Mouse (Mus musculus) induced T-regulatory cell, adult 2 months (primary cell): ENCODE results near the gene Zfyve21.

ENCODE experiments used
- DNase-seq: peaks from one replicate; pipeline ENCODE4 v3.0.0-alpha.2; 2012; ENCODE audit warnings: low read depth

The Zfyve21 gene

DNA sequence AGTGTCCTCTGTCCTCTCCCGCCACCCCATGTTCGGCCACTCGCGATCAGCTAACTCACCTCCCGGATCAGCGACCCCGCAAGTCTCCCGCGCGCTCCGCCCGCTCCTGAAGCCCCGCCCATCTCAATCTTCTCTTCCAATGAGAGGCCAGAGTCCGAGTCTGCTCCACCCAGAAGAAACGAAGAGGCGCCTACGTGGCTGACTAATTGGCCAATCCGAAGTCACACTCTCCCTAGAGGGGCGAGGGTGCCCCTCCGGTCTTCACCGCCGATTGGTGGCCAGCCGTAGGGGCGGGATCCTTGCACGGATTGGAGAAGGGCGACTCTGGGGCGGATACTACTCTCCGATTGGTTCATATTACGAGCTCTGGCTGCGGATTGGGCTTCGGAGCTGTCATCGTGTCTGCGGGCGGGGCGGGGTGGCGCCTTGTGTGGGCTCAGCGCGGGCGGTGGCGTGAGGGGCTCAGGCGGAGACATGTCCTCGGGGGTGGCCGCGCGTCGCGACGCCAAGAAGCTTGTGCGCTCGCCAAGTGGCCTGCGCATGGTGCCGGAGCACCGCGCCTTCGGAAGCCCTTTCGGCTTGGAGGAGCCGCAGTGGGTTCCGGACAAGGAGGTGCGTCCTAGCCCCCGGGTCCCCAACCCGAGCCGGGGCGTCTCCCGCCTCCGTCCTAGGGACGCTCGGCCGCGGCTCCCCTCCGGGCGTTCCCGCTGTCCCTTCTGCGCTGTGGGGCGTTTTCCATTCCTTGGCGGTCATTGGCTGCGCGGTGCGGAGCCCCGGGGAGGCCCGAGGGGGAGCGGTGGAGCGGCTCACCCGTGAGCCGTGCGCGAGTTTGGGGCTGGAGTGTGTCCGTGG lies at the start of gene Zfyve21, which contains the start of gene Xrcc3:
Gene Zfyve21 (plus strand): TSS at position 405 of the 852 bp plus-strand sequence.
Gene Xrcc3 (minus strand): TSS at position 108 of the 852 bp plus-strand sequence.
- DNase-seq: peak; percentile 99

GRCm38 (mm10) chr12:111766313-111767236 lies 47.4 kb upstream of the Zfyve21 start:
- no peak for DNase-seq

DNA sequence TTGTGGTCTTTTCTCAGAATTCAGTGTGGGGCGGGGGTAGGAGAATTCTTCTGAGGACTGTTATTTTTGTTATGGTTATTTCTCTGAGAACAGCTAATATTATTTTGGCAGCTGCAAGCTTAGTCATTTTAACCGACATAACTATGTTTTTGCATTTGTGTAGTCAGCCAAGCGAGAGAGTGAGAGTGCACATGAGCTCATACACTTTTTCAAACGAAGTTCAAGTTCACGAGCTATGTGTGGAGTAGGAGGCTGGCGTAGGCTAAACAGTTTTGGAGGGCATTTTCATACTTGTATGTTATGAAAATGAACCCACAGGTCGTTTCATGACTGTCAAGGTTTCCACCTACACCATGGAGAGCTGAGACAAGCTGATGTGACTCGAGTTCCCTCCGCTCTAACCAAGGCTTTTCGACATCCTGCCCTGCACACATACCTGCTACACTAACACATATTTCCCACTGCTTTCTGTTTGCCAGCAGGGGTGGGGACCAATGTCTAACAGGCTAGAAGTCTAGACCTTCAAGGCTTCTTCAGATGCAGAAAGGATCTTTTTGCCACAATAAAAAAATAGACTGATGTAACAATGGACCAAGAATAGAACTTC lies 45.5 kb upstream of the Zfyve21 start:
- peak; percentile 29 for DNase-seq

DNA sequence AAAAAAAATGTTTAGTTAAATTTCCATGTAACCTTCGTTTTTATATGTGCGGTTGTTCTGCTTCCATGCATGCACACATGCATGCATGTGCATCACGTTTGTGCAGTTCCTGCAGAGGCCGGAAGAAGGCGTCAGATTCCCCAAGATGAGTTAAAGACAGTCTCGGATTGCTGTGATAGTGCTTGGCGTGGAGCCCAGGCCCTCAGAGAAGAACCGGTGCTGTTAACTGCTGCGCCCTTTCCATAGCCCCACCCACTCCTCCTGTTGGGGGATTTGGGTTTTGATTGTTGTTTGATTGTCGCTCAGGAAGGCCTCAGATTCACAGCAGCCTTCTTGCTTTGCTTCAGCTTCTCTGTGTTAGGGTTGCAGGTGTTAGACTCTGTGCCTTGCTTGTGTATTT lies 44.7 kb upstream of the Zfyve21 start:
- peak; percentile 34 for DNase-seq

DNA sequence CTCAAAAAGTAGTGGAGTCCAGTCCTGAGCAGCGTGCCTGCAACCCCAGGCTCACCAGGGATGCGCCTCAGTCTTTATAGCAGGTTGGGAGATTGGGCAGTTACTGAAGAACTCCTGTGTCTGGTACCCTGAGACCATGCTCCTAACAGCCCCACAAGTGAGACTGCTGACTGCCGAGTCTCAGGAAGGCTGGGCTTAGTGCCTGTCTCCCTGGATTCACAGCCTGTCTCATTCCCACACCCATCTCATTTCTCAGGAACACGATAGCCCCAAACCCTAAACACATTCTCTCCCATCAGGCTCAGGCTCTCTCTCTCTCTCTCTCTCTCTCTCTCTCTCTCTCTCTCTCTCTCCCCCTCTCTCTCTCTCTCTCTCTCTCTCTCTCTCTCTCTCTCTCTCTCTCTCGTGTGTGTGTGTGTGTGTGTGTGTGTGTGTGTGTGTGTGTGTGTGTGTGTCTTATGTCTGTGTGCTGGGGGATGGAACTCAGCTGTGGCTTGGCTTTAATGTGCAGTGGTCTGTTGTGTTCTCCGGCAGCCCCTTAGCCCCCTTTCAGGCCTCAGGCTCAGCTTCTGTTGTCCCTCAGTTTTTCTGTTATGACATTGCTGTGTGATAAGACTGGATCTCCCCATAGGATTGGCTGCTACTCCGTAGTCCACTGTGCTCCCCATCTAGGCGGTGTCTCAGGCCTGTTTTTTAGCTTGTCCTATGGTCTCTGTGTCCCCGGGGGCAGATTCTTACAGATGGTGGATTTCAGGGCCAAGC lies 44.0 kb upstream of the Zfyve21 start:
- no peak for DNase-seq

DNA sequence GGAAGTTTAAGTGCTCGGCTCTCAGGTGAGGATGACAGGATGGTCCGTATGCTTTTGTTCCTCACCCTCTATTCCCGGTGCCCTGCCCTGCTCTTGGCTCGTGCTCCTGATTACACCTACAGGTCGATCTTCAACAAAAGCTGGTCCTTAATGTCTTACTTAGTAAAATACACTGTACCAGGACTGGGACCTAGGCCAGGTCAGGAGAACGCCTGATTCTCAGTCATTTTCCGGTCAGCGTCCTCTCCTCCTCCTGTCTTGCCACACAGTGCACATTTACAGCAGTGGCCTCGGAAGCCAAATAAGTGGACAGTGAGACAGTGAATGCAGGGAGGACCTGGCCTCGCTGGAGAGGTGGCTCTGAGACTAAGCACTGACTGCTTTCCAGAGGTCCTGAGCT lies 43.3 kb upstream of the Zfyve21 start:
- no peak for DNase-seq

DNA sequence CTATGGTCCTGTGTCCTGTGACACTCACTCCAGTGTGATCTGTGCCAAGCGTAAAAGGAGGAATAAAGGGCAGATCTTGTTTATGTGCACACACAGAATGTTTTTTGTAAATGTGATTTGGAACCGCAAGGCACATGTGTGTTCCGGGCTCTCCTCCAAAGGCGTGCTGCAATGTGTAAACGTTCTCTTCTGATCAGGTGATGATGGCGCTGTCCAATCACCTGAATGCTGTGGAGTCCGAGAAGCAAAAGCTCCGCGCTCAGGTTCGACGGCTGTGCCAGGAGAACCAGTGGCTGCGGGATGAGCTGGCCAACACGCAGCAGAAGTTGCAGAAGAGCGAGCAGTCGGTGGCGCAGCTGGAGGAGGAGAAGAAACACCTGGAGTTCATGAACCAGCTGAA lies 39.8 kb upstream of the Zfyve21 start:
- DNase-seq: no peak

- no peak for DNase-seq
These were observed 39.1 kb upstream of the Zfyve21 start for GRCm38 (mm10) chr12:111774845-111775244.

- DNase-seq: no peak
These were observed 36.1 kb upstream of the Zfyve21 start for GRCm38 (mm10) chr12:111777919-111778318.

DNA sequence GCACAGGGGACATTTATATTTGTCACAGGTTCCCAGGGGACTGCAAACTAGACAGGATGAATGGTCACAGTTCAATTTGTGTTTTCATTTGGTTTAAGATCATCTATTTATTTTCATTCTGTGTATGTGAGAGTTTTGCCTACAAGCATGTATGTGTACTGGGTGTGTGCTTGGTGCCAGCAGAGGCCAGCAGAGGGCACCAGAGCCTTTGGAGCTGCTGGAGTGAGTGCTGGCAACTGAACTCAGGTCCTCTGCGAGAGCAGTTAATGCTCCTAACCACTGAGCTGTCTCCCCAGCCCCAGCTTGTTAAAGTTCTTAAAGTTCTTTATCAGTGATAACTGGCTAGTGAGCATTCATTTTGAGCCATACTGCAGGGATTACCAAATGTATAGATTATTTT lies 34.4 kb upstream of the Zfyve21 start:
- DNase-seq: no peak

DNA sequence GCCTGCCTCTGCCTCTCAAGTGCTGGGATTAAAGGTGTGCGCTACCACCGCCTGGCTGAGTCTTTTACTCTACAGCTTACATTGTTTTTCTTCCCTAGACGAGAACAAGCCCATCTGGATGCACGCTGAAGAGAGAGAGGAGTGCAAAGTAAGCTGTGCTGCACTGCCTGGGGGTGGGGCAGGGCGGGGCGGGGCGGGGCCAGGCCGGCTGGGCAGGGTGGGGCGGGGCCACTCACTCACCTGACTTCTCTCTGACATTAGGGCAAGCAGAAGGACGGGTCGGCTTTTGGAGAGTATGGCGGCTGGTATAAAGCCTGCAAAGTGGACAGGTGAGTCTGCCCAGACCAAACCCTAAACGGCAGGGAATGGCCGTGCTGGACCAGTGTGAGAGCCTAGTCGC lies 28.8 kb upstream of the Zfyve21 start:
- no peak for DNase-seq

DNA sequence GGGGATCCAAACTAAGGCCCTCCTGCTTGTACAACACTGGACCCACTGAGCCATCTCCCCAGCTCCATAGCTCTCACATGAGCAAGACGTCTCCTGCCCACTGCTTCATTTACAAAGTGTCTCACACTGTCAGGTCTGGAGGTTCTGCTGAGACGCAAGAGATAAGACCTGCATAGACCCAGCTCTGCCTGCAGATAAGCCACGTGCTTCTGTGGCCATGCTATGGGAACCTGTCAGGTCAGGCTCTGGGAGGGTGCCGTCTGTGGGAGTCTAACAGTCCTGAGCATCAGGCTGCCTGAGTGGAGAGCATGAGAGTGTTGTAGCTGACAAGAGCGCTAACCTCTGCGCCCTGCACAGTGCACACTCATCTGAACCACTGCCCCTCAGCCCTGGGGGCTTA lies 27.0 kb upstream of the Zfyve21 start:
- no peak for DNase-seq

DNA sequence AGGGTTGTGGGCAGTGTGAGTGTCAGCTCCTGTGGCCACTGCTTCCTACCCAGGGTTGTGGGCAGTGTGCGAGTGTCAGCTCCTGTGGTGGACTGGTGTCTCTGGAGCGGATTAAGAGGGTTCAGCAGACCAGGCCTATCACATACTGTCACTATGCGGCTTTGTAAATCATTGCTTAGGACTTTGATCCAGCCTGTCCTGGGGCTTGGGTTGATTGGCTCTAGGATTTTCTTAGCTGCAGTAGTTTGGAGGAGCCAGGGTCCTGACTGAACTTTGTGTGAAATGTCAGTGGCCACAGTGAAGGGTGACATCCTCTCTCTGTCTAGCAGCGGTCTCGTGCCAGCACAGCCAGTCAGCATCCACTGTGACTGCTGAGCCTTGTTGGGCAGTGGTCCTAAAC lies 23.9 kb upstream of the Zfyve21 start:
- DNase-seq: no peak

DNA sequence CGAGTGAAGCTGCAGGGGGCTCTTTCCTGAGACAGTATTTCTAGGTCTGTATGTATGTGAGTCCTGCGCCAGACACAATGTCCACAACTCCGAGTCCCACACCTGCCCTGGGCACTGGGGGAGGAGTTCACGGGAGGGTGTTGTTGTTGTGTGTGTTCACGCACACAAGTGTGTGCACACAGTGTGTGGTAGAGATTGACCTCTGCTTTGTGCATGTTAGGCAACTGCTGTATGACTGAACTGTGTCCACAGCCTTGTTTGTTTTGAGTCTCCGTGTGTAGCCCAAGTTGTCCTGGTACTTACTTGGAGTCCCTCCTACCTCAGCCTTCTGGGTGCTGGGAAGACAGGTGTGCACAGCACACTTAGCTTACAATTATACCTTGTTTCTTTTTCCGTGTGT lies 23.3 kb upstream of the Zfyve21 start:
- no peak for DNase-seq

- DNase-seq: no peak
These were observed 22.4 kb upstream of the Zfyve21 start for GRCm38 (mm10) chr12:111791474-111792104.

DNA sequence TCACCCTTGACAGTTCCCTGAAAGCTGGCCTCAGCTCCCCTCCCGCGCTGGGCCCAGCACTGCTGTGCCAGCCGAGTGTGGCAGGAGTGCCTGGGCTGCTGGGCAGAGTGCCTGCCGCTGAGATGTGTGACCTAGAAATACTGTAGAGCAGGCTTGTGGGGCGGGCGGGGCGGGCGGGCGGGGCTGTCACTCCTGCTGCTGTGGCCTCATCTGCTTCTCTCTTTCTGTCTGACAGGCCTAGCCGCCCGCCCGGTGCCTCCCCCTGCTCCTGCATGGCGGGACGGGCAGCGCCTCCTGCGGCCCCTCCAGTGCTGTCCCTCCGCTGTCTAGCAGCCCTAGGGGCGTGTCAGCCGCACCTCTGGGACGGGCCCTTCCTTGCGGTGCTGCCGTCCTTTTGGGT lies 19.9 kb upstream of the Zfyve21 start:
- DNase-seq: no peak

- DNase-seq: no peak
These were observed 19.3 kb upstream of the Zfyve21 start for GRCm38 (mm10) chr12:111794526-111795179.

DNA sequence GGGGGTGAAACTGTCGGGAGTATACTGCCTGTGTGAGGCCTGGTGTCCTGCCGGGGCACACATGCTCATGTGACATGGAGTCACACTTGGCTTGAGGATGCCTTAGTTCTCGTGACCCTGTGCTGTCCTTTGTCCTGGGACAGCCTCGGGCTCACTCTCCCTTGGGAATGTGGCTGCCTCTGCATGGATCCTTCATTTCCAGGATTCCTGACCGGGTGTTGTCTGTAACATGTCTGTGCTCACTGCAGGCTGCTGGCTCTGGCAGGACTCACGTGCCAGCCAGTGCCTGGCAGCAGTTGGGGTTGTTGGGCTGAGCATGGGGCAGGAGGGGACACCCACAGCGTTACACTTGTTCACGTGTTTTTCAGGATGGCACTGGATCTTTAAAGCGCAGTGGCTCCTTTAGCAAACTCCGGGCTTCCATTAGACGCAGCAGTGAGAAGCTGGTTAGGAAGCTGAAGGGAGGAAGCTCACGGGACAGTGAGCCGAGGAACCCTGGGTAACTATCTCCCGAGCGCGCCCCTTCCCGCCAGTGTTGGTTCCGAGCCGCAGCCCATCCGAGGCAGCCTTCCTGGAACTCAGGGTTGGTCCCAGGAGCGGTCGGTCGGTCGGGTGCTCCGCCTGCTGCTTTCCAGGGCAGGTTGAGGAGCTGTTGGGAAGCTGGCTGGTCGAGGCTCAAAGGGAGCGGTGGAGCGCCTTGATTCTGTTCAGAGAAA lies 18.6 kb upstream of the Zfyve21 start:
- no peak for DNase-seq

DNA sequence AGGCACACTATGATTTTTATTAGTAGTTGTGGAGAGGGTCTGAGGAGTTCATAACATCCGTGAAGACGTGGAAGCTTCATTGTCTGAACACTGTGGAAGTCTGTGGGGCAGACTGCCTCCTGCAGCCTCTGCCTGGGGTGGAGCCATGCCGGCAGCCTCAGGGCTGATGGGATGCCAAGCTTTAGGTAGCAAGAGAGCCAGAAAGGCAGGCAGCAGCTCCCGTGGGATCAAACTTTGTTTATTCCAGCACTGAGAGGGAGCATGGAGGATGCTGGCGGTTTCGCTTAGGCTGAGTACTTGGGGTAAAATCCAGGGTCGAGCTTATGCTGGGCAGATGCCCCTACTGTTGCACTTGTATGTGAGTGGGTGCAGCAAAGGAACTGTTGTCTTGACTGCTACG lies 16.7 kb upstream of the Zfyve21 start:
- no peak for DNase-seq

GRCm38 (mm10) chr12:111798493-111798892 lies 15.5 kb upstream of the Zfyve21 start:
- DNase-seq: no peak
